Mouse (Mus musculus): Measurements from ENCODE around the gene Tmem40.

Gene Tmem40

DNA sequence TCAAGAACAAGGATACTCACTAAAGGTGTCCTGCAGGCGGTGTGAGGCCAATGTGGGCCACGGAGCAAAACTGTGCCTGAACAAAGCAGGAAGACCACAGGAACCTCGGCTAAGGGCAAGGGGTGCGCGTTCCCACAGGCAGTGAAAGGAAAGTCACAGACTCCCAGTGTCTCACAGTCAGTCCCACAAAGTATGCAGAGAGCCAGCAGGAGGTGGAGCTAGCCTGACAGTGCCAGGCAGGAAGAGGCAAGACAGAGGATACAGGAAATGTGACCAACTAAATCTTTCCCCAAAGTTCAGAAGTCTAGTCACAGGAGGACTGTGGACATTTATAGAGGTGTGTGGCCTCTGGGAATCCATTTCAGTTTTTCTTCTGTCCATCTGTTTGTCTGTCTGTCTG, 59.3 kb downstream of the Tmem40 start:
- DNase-seq (ENCODE audit: low read depth, low spot score): no peak

DNA sequence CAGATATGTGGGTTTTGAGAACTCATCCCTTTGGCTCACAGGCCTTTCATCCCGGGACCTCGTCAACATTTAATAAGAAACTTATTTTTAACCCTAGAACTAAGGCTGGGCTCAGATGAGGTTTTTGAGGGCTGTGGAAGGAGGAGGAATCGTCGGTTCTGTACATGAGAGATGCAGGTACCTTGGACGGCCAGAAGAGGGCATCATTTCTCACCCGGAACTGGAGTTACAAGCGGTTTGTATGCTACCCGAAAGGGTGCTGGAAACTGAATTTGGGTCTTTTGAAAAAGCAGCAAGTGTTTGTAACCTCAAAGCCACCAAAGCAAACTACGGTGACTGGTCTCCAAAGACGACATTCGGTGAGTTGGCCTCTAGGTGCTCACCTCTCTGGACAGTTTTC, 60.9 kb downstream of the Tmem40 start:
- DNase-seq (ENCODE audit: low read depth, low spot score): peak; percentile 27

DNA sequence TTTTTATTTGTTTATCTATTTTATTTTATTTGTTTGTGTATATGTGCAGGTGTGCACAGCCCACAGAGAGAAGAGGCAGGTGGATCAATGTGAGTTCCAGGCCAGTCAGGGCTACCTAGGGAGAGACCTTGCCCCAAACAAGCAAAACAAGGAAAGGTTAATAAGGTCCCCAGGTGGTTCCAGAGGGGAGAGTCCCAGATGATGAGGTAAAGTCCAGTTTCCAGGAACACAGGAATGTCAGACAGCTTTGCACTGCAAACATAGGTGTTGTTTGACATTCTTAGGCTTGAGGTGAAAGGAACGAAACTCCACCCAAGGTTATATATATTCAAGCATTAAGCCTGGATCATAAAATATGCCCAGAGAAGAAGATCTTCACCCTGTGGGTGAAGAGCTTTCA, 61.4 kb downstream of the Tmem40 start:
- DNase-seq (ENCODE audit: low read depth, low spot score): no peak

DNA sequence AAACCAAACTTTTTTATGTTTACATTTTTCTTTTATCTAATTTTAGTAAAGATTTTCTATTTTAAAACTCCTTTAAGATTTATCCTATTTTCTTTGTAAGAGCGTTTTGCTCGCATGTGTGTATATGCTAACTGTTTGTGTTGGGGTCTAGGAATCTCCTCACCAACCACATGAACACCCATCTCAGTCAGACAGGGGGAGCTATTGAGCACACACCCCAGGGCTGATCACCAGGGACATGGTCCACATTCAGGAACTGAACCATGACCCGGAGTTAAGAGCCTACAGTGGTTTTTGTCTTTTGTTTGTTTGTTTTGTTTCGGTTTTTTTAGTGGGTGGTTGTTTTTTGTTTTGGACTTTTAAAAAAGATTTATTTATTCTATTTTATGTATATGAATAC, 63.5 kb downstream of the Tmem40 start:
- DNase-seq (ENCODE audit: low read depth, low spot score): peak; percentile 55

DNA sequence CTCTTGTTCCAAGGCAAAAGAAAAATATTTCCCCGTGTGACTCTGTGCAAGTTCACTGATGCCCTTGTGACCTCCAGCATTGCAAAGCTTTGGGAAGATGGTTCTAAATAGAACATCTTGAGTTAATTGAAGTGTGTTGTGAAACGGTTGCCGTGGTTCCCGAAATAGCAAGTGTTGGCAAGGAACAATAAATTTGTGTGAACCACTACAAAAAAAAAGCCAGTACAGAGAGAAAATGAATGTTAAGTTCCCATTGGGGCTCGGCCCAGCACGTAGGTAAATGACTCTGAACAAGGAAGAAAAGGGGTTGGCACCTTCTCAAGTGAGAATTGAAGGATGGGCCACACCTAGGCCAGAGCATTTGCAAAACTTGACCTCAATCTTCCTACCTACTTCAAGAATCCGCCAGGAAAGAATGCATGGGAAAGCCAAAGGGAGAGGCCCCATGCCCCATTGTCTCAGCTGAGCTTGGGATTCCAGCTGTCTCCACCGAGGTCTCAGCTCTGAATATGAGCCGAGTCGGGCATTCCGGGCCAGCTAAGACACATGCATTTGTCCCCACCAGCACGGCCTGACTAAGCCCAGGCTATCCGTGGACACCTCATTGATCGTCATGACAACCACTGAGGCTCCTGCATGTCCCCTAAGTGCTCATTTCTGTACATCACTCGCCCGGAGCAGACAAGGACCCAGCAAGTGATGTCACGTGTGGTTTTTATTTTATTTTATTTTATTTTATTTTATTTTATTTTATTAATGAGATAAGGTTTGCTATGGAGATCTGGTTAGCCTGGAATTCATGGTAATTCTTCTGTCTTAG, 64.3 kb downstream of the Tmem40 start:
- peak; percentile 65 for DNase-seq (ENCODE audit: low read depth, low spot score)

DNA sequence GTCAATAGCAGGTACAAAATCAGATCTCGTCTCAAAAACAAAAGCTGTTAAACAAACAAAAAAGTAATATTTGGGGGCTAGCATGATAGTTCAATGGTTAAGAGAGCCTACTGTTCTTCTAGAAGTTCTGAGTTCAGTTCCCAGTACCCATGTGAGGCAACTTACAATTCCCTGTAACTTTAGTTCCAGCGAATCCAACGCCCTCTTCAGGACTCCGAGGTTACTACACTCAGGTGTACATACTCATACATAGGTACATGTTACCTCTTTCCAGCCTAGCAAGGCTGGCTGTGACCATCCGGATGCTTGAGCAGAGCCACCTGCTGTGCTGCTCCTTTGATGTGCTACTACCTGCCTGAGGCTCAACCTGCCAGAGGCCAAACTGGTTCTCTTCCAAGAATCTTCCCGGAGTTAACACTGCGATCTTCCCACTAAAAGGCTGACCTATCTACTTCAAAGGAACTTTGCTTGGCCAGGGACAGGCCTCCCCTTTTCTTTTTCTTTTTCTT, 65.4 kb downstream of the Tmem40 start:
- no peak for DNase-seq (ENCODE audit: low read depth, low spot score)

DNA sequence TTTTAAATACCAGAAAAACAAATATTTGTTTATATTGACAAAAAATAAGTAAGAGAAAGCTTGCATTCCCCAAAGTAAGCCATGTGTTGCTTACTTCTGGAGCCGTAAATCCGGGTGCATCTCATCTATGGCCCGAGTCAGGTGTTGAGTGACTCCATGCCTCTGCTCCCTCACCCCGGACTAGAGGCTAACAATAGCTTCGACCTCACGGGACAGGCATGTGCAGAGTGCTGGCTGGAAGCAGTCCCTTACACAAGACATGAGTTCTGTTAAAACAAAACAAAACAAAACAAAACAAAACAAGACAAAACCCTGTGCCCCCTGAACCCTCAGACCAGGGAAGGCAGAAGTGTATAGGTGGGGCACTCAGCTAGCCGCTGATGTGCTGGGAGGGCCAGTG, 67.1 kb downstream of the Tmem40 start:
- DNase-seq (ENCODE audit: low read depth, low spot score): no peak

DNA sequence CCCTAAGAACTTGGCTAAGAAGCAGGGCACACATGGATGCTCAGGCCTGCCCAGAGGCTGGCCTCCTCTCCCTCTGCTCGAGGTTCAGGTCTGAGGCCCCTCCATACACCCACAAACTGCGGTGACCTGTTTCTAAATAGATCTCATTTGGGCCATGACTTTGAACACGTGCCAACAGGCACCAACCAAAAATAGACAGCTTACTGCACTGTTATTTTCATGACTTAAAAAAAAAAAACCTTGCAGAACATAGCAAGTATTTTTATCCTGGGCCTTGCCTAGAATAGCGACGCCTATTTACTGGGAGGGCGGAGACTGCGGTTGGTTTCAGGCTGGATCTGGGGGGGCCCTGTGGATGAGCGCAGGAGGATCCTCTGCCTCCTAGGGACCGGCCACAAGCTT, 67.8 kb downstream of the Tmem40 start:
- DNase-seq (ENCODE audit: low read depth, low spot score): no peak

DNA sequence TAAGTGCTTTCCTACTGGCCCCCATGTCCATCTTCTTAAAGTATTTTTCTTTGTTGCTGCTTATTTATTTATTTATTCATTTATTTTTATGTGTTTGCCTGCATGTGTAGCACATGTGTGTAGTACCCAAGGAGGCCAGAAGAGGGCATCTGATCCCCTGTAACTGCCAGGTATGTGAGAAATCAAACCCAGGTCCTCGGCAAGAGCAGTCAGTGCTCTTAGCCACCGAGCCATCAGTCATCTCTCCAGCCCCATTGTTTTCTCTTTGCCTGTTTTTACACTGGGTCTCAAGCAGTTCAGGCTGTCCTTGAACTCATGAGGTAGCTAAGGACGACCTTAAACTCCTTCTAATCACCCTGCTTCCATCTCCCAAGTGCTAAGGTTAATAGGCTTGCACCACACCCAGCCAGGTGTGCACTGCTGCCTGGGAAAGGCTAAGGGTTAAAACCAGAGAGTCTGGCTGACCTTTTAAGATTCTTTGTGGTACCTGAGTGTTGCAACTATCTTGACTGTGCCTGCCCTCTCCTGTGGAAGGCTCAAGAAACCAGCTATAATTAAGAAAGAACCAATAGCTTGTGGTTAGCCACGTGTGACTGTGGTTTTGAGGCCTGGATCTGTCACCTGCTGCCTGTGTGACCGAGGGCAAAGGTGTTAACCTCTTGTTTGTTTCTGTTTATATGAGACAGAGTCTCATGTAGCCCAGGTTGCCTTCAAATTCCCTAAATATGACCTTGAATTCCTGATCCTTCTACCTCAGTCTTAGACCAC, 69.1 kb downstream of the Tmem40 start:
- peak; percentile 62 for DNase-seq (ENCODE audit: low read depth, low spot score)

DNA sequence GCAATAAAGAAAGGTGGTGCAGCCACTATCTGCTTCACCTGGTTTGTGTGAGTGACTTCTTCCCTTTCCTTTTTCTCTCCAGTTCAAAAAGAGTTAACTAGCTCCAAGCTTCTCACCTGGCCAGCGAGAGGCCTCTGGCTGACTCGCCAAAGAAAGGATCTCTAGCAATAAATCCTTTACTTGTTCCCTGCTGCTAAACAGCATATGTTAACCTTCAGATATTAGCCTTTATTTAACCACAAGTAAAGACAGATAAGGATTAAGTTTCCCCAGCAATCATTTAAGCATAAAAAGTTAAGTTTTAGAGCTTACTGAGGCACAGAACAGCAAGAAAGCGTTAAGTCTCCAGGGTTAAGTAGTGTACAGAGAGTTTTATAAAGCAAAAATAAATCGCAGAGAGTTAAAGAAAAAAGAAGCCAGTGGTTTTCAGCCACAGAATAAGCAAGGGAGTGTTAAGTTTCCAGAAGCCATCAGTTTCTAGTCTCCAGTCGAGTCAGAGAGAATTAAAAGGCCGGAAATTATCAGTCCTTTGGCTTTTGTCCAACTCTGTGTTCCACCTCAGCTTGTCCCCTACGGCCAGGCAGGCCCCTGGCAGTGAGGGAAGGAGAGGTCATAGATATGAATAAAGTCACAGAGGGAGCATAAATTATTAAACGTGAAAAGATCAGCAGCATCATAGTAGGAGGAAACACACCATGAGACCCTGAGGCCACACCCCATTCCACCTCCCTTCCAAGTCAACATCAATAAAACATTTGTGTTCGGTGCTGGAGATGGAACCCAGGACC, 69.9 kb downstream of the Tmem40 start:
- DNase-seq (ENCODE audit: low read depth, low spot score): no peak

DNA sequence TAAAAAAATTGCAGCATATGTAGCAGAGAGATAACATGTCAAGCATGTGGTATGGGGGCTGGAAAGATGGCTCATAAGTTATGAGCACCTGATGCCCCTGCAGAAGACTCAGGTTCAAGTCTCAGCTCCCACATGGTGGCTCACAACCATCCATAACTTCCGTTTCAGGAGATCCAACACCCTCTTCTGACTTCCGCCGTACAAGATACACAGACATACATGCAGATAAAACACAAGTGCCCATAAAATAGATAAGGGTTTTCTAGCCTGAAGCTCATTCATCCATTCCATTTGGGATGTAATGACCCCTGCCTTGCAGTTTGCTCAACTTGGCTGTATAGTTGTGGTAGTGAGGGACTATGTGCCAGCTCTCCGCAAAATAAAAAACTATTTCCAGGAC, 72.1 kb downstream of the Tmem40 start:
- DNase-seq (ENCODE audit: low read depth, low spot score): no peak

DNA sequence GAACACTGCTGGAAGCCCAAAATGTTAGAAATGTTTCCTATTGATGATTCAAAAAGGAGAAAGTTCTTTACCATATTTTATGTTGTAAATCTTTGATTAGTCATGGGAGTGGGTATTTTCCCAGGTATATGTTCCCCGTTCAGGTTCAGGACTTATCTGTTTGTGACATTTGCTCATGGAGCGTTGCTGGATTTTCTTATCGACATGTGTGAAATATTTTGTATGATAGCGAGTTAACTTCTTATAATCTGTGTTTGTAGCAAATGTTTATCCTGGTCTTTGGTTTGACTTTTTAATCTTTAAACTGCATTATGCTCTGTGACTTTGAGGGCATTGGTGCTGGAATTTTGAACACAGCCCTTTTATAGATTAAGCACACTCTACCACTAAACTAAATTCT, 73.6 kb downstream of the Tmem40 start:
- no peak for DNase-seq (ENCODE audit: low read depth, low spot score)

DNA sequence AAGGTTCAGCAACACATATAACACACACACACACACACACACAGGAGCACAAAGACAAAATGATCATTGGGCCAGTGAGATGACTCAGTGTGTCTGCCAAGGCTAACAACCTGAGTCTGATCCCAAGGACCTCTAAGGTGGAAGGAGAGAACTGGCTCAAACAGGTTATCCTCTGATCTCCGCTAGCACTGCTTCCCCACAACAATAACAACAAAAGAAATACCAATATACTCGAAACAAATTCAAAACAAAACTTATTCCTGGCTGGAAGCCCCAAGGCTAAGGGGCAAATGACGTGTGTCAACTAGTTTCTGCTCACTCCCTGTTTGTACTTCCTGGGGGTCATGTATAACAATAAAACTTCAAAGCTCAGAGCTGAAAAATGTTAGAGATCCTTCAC, 74.5 kb downstream of the Tmem40 start:
- no peak for DNase-seq (ENCODE audit: low read depth, low spot score)

DNA sequence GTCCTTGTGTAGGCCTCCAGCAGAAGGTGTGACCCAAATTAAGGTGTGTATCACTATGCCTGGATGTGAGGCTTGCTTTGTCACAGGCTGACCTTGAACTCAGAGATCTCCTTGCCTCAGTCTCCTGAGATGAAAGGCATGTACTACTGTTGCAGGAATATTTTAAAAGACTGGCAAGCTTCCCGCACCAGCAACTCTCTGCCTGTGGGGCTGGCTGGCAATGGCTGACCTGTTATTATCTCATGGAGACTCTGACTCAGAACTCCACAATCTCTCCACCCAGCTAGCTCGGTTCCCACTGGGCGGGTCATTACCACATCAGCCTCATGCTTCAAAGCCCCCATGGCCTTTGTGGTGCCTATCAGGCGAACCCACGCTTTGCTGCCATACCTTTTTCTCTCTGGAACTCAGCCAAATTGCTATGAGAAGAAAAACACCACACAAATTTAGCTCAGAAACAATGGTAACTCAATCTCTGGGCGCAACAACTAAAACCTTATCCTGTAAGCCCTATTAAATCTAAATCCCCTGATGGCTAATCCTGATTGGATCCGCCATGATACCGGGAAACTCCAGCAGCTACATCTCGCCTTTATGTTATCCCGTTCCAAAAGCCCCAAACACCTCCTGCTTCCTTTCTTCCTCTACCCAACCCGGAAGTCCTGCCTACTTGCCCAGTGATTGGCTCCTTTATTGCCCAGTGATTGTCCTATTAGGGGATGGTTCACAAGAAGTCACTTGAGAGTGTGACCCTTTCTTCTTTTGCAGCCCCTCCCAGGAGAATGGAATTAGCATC, 77.2 kb downstream of the Tmem40 start:
- peak; percentile 71 for DNase-seq (ENCODE audit: low read depth, low spot score)

DNA sequence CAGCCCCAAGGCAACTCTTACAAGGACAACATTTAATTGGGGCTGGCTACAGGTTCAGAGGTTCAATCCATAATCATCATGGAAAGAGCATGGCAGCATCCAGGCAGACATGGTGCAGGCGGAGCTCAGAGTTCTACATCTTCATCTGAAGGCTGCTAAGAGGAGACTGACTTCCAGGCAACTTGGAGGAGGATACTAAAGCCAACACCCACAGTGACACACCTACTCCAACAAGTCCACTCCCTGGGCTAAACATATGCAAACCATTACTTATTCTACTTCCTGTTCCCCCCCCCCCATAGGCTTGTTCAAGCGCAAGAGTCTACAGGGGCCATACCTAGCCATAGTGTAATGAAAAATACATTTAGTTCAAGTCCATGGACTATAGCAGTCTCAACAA, 77.9 kb downstream of the Tmem40 start:
- no peak for DNase-seq (ENCODE audit: low read depth, low spot score)

DNA sequence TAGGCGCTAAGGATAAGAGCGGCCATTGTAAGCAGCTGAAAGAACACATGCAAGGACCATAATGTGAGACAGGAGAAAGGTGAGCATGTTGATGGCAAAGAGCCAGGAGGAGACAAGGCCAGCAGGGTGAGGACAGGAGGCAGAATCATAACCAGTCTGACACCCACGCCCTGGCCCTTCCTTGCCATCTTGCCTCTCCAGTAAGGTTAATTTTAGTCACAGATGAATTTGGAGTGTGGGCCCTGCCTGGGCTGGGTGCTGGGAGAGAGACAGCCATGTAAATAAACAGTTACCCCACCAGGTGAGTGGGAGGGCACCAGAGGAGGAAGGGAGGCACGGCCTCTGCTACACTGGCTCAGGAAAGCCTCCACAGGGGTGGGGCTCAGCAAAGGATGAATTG, 81.1 kb downstream of the Tmem40 start:
- no peak for DNase-seq (ENCODE audit: low read depth, low spot score)

All from CD4-positive helper T cell, adult 2 months (primary cell).